Mouse (Mus musculus) cerebellum, adult 2 months (tissue): ENCODE measurements around the gene Ccdc141. TPM values are rescaled to one million over a fixed set of nuclear protein-coding genes. Genes with fewer than 3 reads are reported as not detected.

Source experiments
- DNase-seq, 2 experiments: peaks; one replicate each; pipeline ENCODE4 v3.0.0; 2021
- H3K27ac ChIP-seq: fragments of 200-500 bp; 2 replicates; pipeline ENCODE4 v1.5.1; 2012; ENCODE audit warnings: low read length, control low read depth, inconsistent platforms; ENCODE audit not compliant: insufficient read depth
- H3K27me3 ChIP-seq: fragments of 200-500 bp; 2 replicates; pipeline ENCODE4 v1.6.1; 2012; ENCODE audit warnings: inconsistent platforms, mild to moderate bottlenecking, low read length, moderate library complexity; ENCODE audit not compliant: control insufficient read depth, insufficient read depth
- H3K4me1 ChIP-seq: fragments of 200-500 bp; 2 replicates; pipeline ENCODE4 v1.6.1; 2011; ENCODE audit warnings: low read length; ENCODE audit not compliant: control insufficient read depth, insufficient read depth
- H3K4me3 ChIP-seq: fragments of 200-500 bp; replicated peaks from 2 replicates; pipeline ENCODE3; 2011; ENCODE audit warnings: mild to moderate bottlenecking, low read depth, low read length, control low read depth; ENCODE audit not compliant: insufficient read depth
- CTCF ChIP-seq: fragments of 200-500 bp; IDR thresholded peaks from 2 replicates; pipeline ENCODE4 v1.5.1; 2011; ENCODE audit warnings: low read depth, mild to moderate bottlenecking, control low read depth, low read length, moderate library complexity, borderline replicate concordance; ENCODE audit not compliant: insufficient read depth
- POLR2A ChIP-seq: fragments of 200-500 bp; IDR thresholded peaks from 2 replicates; pipeline ENCODE4 v1.6.1; 2011; ENCODE audit warnings: low read length, control low read depth, borderline replicate concordance; ENCODE audit not compliant: insufficient read depth
- WGBS: fragments of 180-500 bp; shearing (Covaris S2); methylation state at CpG from one replicate; pipeline ENCODE4 v1.1.7; 2018; 5-methylcytosine and 5-hydroxymethylcytosine counted together
- polyA plus RNA-seq: library from polyadenylated mRNA; depleted of rRNA; stranded (reverse); fragments of >200 nt; gene quantifications from 2 replicates; pipeline ENCODE4 v1.2.3, GENCODE M21; 2012

Ccdc141 gene
- polyA plus RNA-seq, 1 experiment: 9.7 TPM

DNA sequence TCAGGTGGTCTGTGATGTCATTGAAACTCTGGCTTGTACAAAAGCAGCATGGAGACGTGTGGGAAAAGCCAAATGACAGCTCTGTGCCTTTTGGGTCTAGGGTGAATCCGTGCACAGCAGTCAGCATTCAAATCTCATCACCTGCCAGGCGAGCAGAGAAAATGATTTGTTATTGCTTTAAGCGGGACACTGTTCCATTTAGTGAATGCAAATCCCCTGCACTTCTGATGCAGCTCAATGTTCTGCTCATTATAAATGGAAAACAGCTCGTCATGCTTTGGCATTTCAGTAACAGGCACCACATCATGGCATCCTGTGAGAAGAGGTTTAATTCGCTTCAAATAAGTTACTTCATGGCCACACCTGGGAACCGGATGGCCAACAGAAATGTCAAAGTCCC is 163.4 kb downstream of the Ccdc141 start:
- WGBS: 44% methylated on average over 7 of the region's 7 CpGs
- TF ChIP-seq POLR2A (no peak), CTCF (no peak)
- Histone ChIP-seq H3K4me3 (no peak overlapping the region), H3K27ac (no peak overlapping the region), H3K4me1 (no peaks in the 10 kb centered on the region), H3K27me3 (no peaks in the 10 kb centered on the region)
- DNase-seq: no peak

DNA sequence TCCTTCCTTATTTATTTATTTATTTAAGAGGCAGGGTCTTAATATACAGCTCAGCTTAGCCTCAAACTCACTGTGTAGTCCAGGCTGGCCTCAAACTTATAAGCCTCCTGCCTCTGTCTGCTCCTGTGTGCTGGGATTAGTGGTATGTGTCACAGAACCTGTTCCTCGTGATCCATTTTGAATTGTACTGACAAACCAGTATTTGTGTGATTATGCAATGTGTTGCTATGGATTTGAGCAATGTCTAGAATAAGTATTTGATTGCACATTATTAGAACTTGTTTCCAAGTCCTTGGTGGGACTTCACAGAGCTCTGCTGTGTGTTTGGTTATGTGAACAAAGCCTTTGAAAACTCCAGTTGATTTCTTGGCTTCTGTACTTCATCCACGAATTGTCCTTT is 167.3 kb downstream of the Ccdc141 start:
- 52% methylated on average over 2 of the region's 2 CpGs for WGBS
- Histone ChIP-seq H3K27ac (no peak overlapping the region), H3K4me3 (no peak overlapping the region), H3K27me3 (no peaks in the 10 kb centered on the region), H3K4me1 (no peaks in the 10 kb centered on the region)
- TF ChIP-seq CTCF (no peak), POLR2A (no peak)
- no peak for DNase-seq

DNA sequence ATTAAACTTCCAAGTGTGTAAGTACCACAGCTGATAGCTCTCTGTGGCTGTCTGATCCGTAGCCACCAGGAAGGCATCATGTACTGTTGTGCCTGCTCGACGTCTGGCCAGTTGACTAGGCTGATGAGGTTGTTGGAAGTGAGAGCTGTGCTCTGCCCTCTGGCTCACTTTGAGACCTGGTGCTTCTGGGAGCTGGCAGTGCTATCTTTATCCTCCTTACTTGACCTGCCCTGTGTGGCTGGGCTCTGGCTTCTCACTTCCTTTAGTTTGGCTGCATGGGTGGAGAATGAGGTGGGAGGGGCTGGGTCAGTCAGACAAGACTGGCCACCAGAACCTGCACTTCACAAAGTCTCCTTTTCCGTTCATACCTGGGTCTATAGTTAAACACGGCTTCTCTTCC is 172.1 kb downstream of the Ccdc141 start:
- TF ChIP-seq POLR2A (no peak), CTCF (no peak)
- 72% methylated on average over 5 of the region's 5 CpGs for WGBS
- Histone ChIP-seq H3K27me3 (no peaks in the 10 kb centered on the region), H3K27ac (no peak overlapping the region), H3K4me1 (no peaks in the 10 kb centered on the region), H3K4me3 (no peak overlapping the region)
- DNase-seq: no peak

DNA sequence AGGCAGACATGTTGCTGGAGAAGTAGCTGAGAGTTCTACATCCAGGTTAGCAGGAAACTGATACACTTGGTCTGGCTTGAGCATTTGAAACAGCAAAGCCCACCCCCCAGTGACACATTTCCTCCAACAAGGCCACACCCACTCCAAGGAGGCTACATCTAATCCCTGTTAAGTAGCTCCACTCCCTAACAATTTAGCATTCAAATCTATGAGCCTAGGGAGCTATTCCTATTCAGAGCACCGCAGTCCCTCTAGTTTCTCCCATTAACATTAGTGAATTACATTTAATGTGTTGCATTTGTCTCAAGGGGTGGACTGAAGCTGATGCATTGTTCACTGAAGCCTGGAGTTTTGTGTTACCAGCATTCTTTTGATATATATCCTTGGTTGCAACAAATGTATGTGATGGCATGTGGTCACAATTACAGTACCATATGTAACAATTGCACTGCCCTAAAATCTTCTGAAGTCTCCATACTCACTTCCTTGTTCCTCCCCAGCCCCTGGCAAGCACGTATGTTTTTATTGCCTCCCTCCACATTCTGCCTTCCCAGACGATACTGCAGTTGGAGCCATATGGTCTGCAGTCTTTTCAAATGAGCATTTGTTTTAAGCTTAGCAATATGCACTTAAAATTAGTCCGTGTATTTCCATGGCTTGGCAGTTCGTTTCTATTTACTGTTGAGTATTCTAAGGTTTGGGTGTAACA is 177.8 kb downstream of the Ccdc141 start:
- no peak for DNase-seq

DNA sequence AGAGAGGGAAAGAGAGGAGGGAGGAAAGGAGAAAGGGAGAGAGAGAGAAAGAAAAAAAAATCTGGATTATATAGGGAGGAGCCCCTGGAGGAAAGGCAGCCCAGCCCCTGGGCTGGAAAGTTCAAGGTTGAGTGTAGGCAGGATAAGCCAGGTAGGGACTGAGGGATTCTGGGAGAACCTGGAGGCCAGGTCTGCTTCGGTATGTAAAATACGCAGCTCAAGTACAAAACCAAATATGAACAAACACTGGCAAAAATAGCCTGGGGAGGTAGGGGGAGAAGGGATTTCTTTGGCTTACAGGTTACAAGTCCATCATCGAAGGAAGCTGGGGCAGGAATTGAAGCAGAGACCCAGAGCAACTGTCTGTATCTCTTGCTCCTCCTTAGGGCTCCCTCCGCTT is 183.1 kb downstream of the Ccdc141 start:
- Histone ChIP-seq H3K27ac (no peak overlapping the region), H3K4me1 (no peaks in the 10 kb centered on the region), H3K27me3 (no peaks in the 10 kb centered on the region), H3K4me3 (no peak overlapping the region)
- TF ChIP-seq POLR2A: no peak
- no peak for TF ChIP-seq CTCF
- DNase-seq: no peak
- WGBS: 97% methylated on average over 4 of the region's 4 CpGs

More for the DNA sequence above, 177.8 kb downstream of the Ccdc141 start:
- TF ChIP-seq POLR2A (no peak), CTCF (no peak)
- Histone ChIP-seq H3K4me3 (no peak overlapping the region), H3K4me1 (no peaks in the 10 kb centered on the region), H3K27me3 (no peaks in the 10 kb centered on the region), H3K27ac (no peak overlapping the region)
- WGBS: 70% methylated on average over 5 of the region's 5 CpGs

DNA sequence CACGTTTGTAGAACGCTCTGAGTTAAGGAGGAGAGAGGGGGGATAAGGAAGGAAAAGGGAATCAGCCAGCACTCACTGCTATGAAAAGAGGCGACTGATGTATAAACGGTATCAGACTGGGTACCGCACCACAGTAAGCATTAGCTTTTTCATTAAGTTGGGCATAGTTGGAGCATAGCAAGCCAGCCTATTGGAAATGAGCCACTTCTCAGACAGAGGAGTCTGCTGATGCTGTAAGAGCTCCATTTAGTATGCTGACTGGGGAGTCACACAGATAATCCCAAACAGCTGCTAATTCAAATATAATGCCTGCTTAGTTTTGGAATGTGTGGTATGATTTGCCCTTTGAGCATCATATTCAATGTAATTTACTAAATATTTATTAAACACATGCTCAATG is 186.1 kb downstream of the Ccdc141 start:
- no peak overlapping the region for H3K27ac ChIP-seq
- whole genome bisulfite sequencing: 68% methylated on average over 5 of the region's 5 CpGs
- H3K27me3 ChIP-seq: no peaks in the 10 kb centered on the region
- TF ChIP-seq CTCF: no peak
- TF ChIP-seq POLR2A: no peak
- H3K4me3 ChIP-seq: no peak overlapping the region
- no peaks in the 10 kb centered on the region for H3K4me1 ChIP-seq
- DNase-seq: no peak

DNA sequence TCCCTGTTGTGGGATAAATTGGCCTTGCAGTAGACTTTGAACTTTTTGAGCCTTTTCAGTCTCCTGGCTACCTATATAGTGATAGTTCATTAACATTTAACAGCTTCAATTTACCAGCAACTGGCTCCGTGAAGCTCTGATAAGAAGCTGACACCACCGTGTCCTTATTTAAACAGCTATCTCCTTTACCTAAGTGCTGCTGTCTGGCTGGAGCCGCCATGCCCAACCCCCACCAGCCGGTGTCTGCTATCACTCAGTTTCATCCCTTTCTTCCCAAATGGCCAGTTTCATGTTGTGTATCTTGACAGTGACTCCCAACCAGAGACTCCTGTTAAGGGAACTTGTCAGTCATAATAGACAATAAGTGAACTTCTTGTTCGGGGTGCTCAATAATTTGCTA is 186.8 kb downstream of the Ccdc141 start:
- H3K27ac ChIP-seq: no peak overlapping the region
- no peaks in the 10 kb centered on the region for H3K27me3 ChIP-seq
- H3K4me3 ChIP-seq: no peak overlapping the region
- WGBS: 82% methylated on average over 5 of the region's 5 CpGs
- TF ChIP-seq CTCF (no peak), POLR2A (no peak)
- DNase-seq: no peak
- H3K4me1 ChIP-seq: no peaks in the 10 kb centered on the region

DNA sequence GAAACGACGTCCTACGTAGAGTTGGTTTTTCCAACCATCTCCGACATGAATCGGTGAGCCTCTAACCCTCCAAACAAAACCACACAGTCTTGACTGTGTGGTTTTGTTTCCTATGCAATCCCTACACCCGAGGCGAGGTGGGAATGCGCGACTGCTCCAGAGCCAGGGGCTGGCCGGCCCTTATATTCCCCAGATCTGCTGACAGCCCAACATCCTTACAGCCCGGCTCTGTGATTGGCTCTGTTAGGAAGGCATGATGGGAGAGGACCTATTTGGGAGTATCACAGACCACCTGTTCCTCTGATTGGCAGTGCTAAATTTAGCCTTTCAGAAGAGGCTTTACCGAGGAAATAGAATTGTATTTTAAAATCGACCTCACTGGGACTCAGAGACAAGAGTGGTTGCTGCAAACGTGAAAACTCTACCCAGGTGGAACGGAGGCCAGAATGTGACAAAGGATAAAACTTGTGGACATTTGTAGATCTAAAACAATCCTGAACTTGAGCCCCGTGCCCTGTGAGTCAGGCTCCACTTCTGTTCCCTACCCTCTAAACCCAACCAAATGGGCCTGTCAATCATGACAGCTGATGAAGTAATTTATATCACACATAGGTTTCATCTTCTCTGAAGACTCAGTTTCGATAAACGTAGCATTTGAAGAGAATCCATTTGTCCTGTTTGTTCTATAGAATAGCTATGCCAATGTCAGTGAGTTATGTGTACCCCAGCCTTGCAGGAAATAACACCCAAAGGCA is 187.9 kb downstream of the Ccdc141 start, which contains the start of gene Ttn:
Gene Ttn, minus strand, starts transcription at position 157 of the 755 bp plus-strand sequence.
- H3K4me3 ChIP-seq: no peak within 1 kb of the TSS
- DNase-seq: no peak
- no peak within 1 kb of the TSS for H3K27ac ChIP-seq
- no peaks in the 10 kb centered on the region for H3K27me3 ChIP-seq
- H3K4me1 ChIP-seq: no peaks in the 10 kb centered on the region
- TF ChIP-seq CTCF (no peak), POLR2A (no peak)
- 84% methylated on average over 18 of the region's 18 CpGs for WGBS
